Mouse (Mus musculus) embryo, embryonic 11.5 days (tissue): ENCODE data around the gene Bcl2l11.
A peak's percentile ranks its signal among the peaks of the same experiment; 100 is the strongest.
"Not testable (repeated sequence)": the region's sequence is repeated elsewhere in the genome, so short reads cannot be mapped to it uniquely, and the experiment has no call there.

Source experiments
- DNase-seq: peaks from one replicate; pipeline ENCODE4 v3.0.0-alpha.2; 2012; ENCODE audit warnings: low read depth, low spot score

Gene Bcl2l11

DNA sequence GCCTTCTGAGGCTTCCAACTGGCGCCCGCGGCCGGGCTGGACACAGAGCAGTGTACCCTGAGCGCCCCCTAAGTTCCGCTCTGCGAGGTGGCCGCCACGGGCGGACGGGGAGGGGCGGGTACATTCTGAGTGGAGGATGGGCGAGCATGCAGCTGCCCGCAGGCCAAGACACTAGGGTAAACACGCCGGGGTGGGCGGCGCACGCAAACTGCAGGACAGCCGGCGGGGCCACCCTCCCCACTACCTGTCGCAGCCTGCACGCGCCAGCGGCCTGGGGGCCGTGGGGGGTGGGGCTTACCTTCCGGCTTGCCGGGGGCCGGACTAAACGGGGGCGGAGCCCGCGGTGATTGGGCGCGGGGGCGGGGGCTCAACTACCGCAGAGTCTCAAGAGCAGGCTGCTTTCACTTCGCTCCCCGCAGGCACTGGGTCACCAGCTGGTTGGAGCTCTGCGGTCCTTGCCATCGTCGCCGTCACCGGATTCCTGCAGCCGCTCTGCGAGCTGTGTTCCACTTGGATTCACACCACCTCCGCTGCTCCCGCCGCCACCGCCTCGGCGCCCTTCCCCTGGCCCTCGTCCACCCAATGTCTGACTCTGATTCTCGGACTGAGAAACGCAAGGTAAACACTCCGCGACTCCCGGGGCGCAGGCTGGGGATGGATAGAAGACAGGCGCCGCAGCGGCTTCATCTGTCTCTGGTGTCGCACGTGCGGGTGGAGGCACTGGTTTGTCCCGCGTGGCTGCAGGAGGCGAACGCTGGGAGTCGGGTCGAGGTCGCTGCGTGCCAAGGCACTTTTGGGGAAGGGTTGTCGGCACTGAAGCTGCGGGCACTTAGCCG is at the start of gene Bcl2l11:
Gene Bcl2l11, plus strand, starts transcription at position 404 of the 836 bp plus-strand sequence.
- DNase-seq: peak; percentile 93

DNA sequence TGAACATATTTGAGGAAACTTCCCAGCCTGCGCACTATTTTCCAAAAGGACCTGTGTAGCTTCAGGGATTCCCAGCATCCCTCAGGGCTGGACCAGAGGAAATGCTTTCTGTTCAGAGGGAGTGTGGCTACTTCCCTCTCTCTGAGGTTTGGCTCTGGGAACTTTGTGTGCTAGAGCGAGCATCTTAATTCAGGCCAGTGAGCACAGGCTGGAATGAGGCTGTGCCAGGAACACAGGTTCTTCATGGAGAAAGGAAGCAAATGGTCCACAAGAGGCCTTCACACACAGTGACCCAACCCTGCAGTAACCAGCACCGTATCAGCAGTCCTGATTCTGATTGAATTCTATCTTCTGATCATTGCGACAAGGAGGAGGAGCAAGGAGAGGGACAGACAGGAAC is 48.9 kb upstream of the Bcl2l11 start:
- DNase-seq: no peak

DNA sequence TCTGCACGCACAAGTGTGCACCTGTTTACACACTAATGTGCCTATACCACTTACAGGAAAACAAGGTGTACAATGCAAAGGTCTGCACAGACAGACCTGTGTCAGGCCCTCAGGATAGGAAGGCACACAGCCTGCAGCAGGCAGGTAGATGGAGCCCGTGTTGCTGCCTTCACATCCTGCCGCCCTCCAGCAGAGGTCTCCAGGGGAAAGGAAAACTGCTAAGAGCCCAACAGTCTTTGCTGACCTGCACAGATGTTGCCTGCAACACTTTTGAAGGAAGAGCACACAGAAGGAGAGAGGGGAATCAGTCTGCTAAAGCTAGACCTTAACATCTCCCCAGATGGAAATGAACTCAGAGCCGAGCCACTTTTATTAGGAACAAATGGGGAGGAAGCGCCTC is 47.0 kb upstream of the Bcl2l11 start:
- peak; percentile 22 for DNase-seq

DNA sequence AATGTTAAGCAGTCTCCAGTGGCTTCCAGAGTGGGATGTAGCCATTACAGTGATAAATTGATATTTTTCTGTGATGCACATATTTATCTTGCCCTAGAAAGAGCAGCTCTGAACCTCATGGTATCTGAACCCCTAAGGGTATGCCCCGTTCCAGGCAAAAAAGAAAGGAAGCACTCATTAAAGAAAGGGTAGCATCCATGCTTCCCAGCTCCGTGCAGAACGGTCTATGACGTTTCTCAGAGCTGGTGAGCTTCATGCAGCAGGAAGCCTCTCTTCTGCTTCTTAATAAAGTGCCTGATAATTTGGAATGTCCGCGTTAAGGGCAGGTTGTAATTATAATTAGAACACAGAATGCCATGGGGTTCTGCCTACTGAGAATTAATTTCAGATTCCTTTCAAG is 46.5 kb upstream of the Bcl2l11 start:
- DNase-seq: no peak

DNA sequence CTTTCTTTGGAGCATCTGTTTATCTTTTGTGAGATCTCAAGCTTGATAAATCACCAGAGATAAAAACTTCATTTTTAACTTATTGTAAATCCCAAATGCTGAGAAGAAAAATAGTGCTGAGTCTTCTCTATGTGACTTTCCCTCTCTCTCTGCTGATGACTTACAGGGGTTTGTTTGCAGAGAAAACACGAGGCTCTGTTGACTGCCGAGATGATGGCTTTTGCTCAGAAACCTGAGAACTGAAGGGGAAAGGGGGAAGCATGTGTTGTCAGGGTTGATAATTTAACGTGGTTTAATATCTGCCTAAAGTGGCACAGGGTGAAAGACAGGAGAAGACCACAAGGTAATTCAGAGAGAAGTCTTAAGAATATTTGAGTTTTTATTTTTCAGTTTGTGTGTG is 42.0 kb upstream of the Bcl2l11 start:
- no peak for DNase-seq

DNA sequence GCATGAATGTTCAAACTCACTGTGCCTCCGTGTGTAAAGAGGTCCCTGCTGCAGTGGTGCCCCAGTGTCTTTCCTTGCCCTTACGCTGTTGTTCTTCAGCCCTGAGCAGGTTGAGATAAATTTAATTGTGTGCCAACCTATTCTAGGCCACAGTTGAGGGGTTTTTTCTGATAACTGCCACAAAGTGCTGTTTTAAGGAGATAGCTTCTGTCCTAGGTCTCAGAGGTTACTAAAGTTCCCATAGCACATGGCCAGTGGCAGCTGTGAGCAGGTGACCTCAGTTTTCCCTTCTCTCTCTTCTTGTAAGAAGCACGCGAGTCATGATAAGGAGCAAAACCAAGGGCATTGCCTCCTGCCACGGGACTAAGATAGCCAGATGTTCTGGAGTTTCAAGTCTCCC is 41.2 kb upstream of the Bcl2l11 start:
- no peak for DNase-seq

DNA sequence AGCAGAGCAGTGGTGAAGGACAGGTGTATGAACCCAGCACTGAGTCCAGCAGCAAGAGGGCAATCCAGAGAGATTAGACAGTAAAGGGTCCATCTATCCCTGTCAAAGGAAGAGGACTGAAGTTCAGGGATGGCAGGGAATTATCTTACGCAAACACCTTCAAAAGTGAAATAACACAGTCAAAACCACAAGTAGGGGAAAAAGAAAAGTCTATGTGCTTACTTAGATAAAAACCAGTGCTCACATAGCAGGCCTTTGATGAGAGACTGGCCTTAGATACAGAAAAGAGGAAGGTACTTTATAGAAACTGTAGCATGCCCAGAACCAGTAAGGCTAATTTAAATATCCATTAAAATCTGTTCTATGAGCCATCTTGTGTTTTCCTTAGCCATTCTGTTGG is 40.4 kb upstream of the Bcl2l11 start:
- DNase-seq: no peak

DNA sequence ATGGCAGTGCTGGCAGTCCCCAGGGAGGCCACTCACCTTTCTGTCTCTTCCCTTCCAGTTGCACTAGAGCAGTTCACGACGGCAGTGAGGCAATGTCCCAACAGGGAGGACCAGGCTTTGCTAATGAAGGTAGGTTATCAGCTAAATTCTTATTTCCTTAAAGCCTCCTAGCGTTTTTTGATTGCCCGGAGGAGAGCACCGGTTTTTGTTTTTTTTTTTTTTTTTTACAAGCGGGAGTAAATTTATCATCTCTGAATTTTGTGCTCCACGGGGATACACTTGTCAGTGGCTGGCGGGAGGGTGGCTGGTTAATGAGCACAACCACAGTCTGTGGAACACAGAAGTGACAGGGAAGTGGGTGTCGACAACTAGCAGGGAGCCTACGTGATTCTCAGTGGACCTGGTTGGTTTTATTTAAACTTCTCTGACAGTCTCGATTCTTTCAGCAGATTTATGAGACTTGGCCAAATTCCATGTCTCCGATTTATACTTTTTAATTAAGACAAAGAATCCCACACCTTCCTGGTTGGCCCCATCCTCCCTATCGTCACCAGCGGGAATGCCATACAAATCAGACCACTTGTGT is 39.4 kb upstream of the Bcl2l11 start:
- no peak for DNase-seq

DNA sequence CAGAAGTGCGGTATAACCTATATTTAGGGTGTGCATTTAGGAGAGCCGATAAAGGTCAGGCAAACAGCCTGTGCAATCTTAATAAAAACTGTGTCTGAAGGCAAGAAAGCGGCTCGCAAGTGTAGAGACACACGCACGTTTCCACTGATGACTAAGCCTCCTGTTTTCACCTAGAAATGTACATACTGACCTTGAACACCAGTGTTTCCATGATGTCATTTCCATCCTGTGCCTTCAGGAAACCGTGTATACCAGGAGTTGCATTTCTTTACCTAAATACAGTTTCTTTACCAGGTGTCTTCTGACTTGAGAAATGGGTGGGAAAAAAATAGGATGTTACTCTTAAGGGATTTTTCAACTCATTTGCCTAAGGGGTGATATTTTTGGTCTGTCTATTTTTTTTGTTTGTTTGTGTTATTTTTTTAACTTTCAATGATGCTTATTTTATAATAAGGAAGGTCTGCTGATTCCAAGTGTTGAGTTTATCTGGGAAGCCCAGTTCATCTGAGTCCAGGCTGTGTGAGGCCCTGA is 38.8 kb upstream of the Bcl2l11 start:
- no peak for DNase-seq

DNA sequence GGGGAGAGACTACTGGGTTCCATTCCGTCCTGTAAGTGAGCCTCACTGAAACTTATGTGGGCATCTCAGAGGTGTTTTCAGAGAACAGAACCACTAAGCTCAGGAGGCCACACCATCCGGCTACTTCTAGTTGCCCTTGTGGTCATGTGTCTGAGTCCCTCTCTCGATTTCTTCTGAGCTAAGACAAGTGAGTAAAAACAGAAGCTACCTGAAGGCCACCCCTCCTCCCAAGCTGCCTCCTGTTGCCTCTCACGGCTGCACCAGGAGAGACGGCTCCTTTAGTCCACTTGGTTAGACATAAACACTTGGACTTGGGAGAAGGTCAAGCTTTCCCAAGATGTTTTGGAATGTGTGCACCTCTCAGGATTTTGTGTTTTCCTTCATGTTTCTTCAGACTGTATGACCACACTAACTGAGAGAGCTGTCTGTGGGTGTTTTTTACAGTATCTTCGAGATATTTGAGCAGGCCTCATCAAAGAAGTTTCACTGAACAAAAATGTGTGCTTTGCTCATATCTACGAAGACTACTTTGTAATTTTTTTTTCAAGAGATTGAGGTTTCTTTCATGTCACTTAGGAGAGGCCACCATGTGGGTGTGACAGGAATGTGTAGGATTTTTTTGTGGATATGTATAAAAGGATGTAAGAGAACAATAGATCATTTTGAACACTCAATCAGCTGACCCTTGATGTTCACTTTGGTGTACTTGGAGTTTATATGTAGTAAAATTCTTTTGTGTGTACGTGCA is 37.9 kb upstream of the Bcl2l11 start:
- no peak for DNase-seq

DNA sequence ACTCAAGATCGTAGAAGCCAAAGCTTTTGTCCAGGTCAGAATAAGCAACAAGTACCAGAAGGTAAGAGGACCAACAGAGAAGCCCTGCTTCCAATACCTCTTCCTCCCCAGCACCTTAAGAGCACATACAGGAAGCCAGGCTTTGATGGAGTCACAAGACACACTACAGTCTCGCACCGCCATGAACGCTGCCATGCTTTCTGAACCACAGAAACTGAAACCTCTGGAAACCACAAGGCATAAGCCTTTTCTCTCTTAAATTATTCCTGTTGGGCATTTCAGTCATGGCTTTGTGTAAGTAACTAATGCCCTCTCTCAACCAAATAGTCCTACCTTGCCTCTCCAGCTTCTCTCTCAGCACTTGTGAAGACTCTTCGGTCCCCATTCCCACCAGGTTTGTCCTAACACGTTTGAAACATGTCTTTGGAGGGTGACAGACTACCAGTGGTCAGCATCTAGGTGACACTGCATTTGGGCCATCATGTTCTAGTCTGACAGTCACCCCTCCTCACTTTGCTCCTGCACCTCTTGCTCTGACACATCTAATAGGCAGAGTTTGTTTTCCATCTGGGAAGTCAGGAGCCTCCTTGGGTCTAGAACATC is 35.5 kb upstream of the Bcl2l11 start:
- no peak for DNase-seq

DNA sequence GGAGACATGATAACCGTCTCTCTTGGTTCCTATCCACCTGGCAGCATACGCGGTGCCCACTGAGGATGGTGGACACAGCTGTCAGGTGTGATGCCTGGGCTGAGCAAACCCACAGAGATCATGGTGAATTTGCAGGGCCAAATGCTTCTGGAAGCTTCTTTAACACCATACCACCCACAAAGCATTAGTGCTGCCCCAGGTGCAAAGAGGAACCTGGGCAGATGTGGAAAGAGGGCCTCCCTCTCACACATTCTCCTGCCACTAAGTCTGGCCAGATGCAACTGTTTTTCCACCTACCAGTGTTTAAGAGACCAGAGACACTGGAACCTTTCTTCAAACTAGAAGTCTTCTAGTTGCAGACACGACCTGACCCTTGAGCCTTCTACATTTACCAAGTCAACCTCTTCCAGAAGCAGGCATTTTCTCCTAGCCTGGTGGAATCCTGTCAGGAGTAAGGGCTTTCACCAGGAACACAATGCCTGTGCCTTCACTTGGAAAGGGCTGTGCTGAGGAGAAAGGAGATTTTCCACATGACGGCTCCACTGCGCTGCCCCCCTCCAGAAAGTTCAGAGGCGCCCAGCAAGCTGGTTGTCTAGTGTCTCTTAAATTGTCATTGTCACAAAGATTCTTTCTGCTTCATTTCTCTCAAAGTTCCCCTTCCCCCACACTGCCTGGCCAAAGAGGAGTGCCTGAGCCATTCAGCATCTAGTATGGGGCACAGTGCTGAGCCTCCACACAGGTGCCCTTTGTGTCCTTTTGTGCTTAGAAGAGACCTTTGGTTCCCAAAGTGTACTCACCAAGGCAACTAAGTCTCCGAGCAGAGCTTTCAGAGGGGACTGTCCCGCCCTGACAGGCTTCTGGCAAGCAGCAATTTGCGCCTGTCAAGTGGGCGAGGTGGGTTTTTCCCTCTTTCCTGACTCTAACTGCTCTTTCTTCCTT is 34.1 kb upstream of the Bcl2l11 start:
- no peak for DNase-seq

DNA sequence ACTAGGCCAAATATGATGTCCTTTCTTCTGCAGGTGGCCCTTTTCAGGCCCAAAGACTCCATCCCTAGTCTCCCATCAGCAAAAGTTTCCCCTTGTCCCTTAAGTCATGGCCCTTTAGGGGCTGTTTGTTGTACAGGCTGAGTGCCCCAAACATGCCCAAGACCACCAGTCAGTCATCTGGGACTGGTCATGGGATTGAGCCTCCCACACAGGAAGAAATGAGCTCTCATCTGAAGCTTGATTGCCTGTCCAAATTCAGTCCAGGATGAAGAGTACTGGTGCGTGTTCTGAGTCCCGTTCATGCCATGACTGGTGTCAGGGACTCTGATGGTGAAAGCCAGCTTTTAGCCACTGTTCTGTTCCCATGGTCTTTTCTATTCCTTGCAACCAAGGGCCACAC is 33.4 kb upstream of the Bcl2l11 start:
- DNase-seq: no peak

DNA sequence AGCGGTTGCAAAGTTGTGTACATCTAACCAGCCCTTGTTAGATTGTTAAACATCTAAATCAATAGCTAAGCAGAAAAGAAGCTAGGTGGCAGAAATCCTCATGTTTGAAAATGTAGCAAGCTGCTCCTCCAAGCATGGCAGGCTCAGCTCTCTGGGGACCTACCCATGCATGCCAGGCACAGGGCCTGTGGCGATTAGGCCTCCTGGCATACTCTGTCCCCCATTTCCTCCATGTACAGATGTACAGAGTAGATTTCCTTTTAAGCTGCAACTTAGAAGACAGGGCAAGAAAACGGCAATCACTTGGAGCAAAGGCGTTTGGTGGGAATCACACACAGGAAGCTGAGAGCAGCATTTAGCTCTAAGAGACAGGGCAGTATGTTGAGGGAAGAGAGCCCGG is 31.6 kb upstream of the Bcl2l11 start:
- DNase-seq: no peak

DNA sequence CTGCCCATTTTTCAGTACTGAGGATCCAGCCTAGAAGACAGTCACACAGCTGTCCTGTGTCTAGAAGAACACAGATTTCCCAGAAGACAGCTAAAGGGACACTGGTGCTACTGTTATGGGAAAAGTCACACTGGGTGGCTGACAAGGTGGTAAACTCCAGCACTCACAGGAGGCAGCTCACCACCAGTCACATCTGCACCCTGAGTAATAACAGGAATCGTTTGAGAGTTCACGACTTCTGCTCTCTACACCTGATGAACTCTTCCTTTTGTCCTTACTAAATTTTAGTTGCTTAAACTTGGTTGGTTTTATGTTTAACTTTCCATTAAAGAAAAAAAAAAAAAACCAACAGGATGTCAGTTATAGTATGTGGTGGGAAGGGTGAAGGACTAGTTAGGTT is 31.2 kb upstream of the Bcl2l11 start:
- no peak for DNase-seq

DNA sequence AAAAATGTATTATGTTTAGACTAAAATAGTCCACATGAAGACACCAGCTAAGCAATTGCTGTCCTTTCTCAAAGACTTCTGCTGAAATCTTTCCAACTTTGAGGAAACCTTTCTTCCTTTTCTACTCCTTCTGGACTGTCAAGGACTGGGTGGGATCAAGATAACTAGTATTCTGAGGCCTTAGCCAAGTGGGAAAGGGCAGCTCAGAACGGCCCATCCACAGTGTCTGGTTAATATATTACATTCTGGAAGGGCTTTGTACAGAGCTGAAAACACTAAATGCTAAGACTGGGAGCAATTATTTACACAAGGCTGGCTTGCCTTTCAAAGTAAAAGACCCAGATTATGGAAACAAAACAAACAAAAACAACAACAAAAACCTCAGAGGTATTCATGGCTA is 30.6 kb upstream of the Bcl2l11 start:
- DNase-seq: no peak

DNA sequence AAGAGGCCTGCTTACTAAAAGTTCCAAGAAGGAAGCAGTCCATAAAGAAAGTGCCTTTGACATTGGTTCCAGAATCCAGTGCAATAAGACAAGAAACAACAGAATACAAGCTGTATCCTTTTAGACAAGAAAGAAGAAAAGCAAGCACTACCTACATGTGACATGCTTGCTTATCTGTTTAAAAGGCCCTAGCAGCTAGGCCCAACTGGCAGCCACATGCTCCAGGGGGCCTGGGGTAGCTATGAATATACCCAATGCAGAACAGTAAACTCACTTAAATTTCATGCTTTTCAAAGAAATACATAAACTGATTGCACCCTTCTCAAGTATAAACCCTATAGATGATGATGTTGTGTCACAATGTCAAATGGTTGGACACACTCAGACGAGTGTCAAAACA is 29.8 kb upstream of the Bcl2l11 start:
- no peak for DNase-seq

DNA sequence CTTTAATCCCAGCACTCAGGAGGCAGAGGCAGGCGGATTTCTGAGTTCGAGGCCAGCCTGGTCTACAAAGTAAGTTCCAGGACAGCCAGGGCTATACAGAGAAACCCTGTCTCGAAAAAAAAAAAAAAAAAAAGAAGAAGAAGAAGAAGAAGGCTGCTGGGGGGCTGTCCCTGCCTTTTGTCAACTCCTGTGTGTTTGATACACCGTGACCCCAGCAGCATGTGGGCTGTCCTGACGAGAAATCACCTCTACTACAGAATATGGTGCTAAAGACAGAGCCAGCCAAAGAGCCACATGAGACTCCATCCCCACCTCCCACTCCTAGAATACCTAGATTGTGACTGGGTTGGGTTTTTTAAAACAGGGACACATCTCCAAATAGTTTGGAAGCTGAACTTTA is 27.7 kb upstream of the Bcl2l11 start:
- not testable (repeated sequence) for DNase-seq

DNA sequence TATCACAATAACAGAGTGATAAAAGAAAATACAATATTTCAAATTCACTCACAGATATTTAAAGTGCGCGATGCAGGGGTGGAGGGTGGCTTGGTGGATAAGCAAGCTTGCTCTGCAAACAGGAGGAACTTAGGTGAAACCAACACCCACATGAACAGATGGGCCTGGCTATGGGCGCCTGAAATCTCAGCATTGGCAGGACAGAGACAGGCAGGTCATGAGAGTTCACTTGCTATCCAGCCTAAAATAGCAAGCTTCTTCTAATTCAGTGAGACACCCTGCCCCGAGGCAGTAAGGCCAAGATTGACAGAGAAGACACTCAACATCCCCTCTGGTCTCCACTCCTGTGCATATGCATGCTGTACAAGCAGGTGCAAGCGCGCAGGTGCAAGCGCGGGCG is 23.8 kb upstream of the Bcl2l11 start:
- no peak for DNase-seq

DNA sequence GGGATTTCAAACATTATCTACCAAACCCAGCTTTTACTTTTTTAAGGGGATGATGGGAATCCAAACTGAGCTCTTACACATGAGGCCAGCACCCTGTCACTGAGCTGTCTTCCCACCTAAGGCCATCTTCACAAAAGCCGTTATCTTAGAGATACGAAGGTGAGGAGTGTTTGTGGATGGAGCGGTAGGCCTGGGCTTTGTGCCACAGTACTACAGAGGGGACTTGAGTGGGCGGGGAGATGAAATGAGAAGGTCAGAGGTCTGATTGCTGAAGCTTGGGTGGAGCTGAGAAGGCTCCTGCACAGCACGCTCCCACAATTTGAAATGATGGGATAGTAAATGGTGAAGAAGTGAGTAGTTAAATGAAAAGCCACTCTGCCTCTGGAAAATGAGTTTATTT is 21.0 kb upstream of the Bcl2l11 start:
- no peak for DNase-seq

DNA sequence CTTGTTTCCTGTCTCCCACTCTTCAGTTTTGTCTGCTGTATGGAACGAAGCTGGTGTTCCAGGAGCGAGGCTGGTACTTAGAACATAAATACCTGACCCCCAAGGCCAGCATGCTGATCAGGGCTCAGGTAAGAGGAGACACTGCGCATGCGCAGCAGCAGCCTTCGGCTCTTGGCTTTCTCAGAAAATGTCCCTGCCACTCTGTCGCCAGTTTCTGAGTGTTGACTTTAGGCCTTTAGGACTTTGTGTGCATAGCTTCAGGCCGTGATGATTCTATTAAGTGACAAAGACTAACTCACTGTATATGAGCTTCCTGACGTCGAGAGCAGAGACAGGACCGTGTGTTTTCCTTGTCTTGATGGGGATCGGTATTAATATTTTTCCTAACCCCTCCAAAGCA is 20.2 kb upstream of the Bcl2l11 start:
- DNase-seq: no peak
